Mouse (Mus musculus) small intestine, adult 2 months (tissue): ENCODE measurements at regions not wholly inside any gene's neighbourhood (a gene's known extent, or its start where the extent isn't known, plus 50 kb on each side); places are given as distances from the start of the nearest gene placed in this dataset.

Experiments used
- CTCF ChIP-seq: fragments of 200-500 bp; IDR thresholded peaks from 2 replicates; pipeline ENCODE4 v1.5.1; 2012; ENCODE audit warnings: low read depth, mild to moderate bottlenecking, control low read depth, inconsistent platforms, low read length, moderate library complexity, mixed read lengths; ENCODE audit not compliant: insufficient replicate concordance, insufficient read length; ENCODE audit errors: extremely low read depth
- POLR2A ChIP-seq: fragments of 200-500 bp; IDR thresholded peaks from 2 replicates; pipeline ENCODE4 v1.6.1; 2012; ENCODE audit warnings: low read depth, mild to moderate bottlenecking, control low read depth, inconsistent platforms, low read length, moderate library complexity

GRCm38 (mm10) chr13:84054956-84055355 lies 167.1 kb upstream of the Tmem161b start:
- TF ChIP-seq CTCF (no peak), POLR2A (no peak)
